In the genomic region with DNA sequence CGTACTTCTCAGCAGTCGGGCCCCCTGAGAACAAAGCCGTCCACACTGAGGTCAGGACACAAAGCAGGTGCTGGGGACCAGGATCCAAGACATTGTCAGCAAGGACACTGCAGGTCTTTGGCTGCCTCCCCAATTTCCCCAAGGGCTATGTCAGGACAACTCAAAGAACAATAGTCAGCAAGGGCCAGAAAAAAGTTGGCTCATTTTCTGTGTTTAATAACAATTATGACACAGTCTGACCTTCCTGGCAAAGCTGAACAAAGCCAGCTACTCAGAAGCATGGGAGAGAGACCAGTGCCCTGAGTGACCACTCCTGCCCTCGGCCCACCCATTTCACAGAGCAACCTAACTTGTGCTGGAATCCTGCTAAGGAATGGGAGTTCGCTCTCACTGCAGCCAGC, we compare ENCODE assay signal across 9 mouse cellular contexts. TPM values are rescaled to one million over a fixed set of nuclear protein-coding genes. Genes with fewer than 3 reads are reported as not detected.
DNase-seq lines count a peak whose midpoint lies in the region; ATAC-seq and TF ChIP-seq lines count a peak whose summit lies in the region.
"Had no signal": no experiment of that assay in that cellular context is flagged by ENCODE, and none has a peak within 500 bp of the region (broad histone marks: within the 10 kb centered on the region; RNA-seq: fewer than 3 reads in every experiment).

No protein-coding gene starts in this region.

- H3K9ac ChIP-seq in kidney, embryonic 15.5 days, result no peak overlapping the region
- H3K9ac ChIP-seq in midbrain, embryonic 14.5 days (replicated peaks; ENCODE audit: low read length), result no peak overlapping the region

- peaks cover 20% of the 10 kb centered on the region; the same call in 1 of the 2 replicates for H3K4me1 ChIP-seq in kidney, adult 2 months (ENCODE audit: control insufficient read depth, insufficient read depth, low read length)
- no peaks in the 10 kb centered on the region for H3K4me1 ChIP-seq in kidney, embryonic 15.5 days
- H3K4me1 ChIP-seq in midbrain, embryonic 14.5 days (ENCODE audit: control insufficient read depth, insufficient read depth, low read length), result no peaks in the 10 kb centered on the region

- no peaks in the 10 kb centered on the region for H3K27me3 ChIP-seq in kidney, adult 2 months (replicated peaks; ENCODE audit: control insufficient read depth, insufficient read depth, low read length)
- H3K27me3 ChIP-seq in kidney, embryonic 15.5 days, result no peaks in the 10 kb centered on the region
- no peaks in the 10 kb centered on the region for H3K27me3 ChIP-seq in midbrain, embryonic 14.5 days (ENCODE audit: control insufficient read depth, insufficient read depth, low read length)

- peak overlapping the region; percentile 19; the same call in 1 of the 2 replicates for H3K27ac ChIP-seq in kidney, adult 2 months (ENCODE audit: insufficient read depth, low read depth, low read length)
- no peak overlapping the region for H3K27ac ChIP-seq in kidney, embryonic 15.5 days
- no peak overlapping the region for H3K27ac ChIP-seq in midbrain, embryonic 14.5 days (replicated peaks; ENCODE audit: low read depth, low read length)

- TF ChIP-seq CTCF in kidney, adult 2 months (conservative IDR thresholded peaks at IDR 0.05; ENCODE audit: insufficient read depth, insufficient read length, low read depth, low read length), result no peak

- no peak for TF ChIP-seq POLR2A in kidney, adult 2 months (IDR thresholded peaks at IDR 0.05; ENCODE audit: low read depth, low read length)

- no peak overlapping the region for H3K4me3 ChIP-seq in kidney, adult 2 months (ENCODE audit: insufficient read depth, low read depth, low read length)
- H3K4me3 ChIP-seq in kidney, embryonic 15.5 days (replicated peaks), result no peak overlapping the region
- no peak overlapping the region for H3K4me3 ChIP-seq in midbrain, embryonic 14.5 days (replicated peaks; ENCODE audit: low read depth, low read length)
- H3K4me3 ChIP-seq: erythroblast, embryonic 14.5 days had no signal

- no peak overlapping the region for H3K4me2 ChIP-seq in kidney, embryonic 15.5 days
- H3K4me2 ChIP-seq in midbrain, embryonic 14.5 days (ENCODE audit: low read length), result no peak overlapping the region

- no peaks in the 10 kb centered on the region for H3K36me3 ChIP-seq in kidney, adult 2 months (ENCODE audit: control insufficient read depth, insufficient read depth, low read length)
- H3K36me3 ChIP-seq in kidney, embryonic 15.5 days, result peaks cover 80% of the 10 kb centered on the region
- peaks cover 60% of the 10 kb centered on the region for H3K36me3 ChIP-seq in midbrain, embryonic 14.5 days (ENCODE audit: control insufficient read depth, insufficient read depth, low read length)

- DNase-seq in kidney, adult 2 months, result peak; percentile 89
- peak; percentile 56 to 63 for DNase-seq in cerebellum, adult 18-20 months
- DNase-seq in heart, adult 9 months (ENCODE audit: low spot score in 2 of 2), result peak; percentile 87 to 92
- DNase-seq in lung, postnatal 25 days (ENCODE audit: low spot score), result peak; percentile 85
- no peak for DNase-seq in frontal cortex, postnatal 10 days (ENCODE audit: low spot score in 2 of 2)
- DNase-seq in retina, embryonic 14.5 days (ENCODE audit: low spot score), result no peak
- DNase-seq in midbrain, embryonic 14.5 days, result no peak

- ATAC-seq in kidney, embryonic 15.5 days (replicated peaks; ENCODE audit: low FRiP score), result no peak
- no peak for ATAC-seq in midbrain, embryonic 14.5 days (ENCODE audit: low FRiP score, low TSS enrichment)

- WGBS in kidney, adult 2 months, result 48% methylated on average over 5 of the region's 5 CpGs
- WGBS in kidney, embryonic 15.5 days, result 75% methylated on average over 5 of the region's 5 CpGs
- WGBS in midbrain, embryonic 14.5 days, result 73% methylated on average over 5 of the region's 5 CpGs

- H3K9me3 ChIP-seq in kidney, embryonic 15.5 days (replicated peaks), result no peaks in the 10 kb centered on the region
- no peaks in the 10 kb centered on the region for H3K9me3 ChIP-seq in midbrain, embryonic 14.5 days (ENCODE audit: control insufficient read depth, low read length)

RNA-seq across cellular contexts. Expression of gene Plcg1, which starts 35.3 kb away (rescaled TPM):
- 33.1 and 38.2 TPM in 2 replicates for polyA plus RNA-seq in kidney, adult 2 months (2012; rRNA removed)
- 45.8 and 52.8 TPM in 2 replicates for polyA plus RNA-seq in kidney, embryonic 15.5 days (2015; fragmentation: Nextera tagmentation; extraction: Ambion mirVana)
- 51.7 and 68.8 TPM in 2 replicates for polyA plus RNA-seq in midbrain, embryonic 14.5 days (2014; fragmentation: Nextera tagmentation; extraction: Ambion mirVana)

Comparison
In these comparisons a context has a peak if more than half of its experiments do, and no peak if none do; other contexts are left out.
1. DNase-seq: peak in kidney, adult 2 months (single experiment), cerebellum, adult 18-20 months (2 of 2), heart, adult 9 months (2 of 2) and lung, postnatal 25 days (single experiment); none in frontal cortex, postnatal 10 days (0 of 2), retina, embryonic 14.5 days (single experiment) and midbrain, embryonic 14.5 days (single experiment).